Mouse (Mus musculus) cerebellum, adult 2 months (tissue): ENCODE measurements around the gene Edn2.

Experiments used
- CTCF ChIP-seq: fragments of 200-500 bp; IDR thresholded peaks from 2 replicates; pipeline ENCODE4 v1.5.1; 2011; ENCODE audit warnings: low read depth, mild to moderate bottlenecking, control low read depth, low read length, moderate library complexity, borderline replicate concordance; ENCODE audit not compliant: insufficient read depth
- POLR2A ChIP-seq: fragments of 200-500 bp; IDR thresholded peaks from 2 replicates; pipeline ENCODE4 v1.6.1; 2011; ENCODE audit warnings: low read length, control low read depth, borderline replicate concordance; ENCODE audit not compliant: insufficient read depth

DNA sequence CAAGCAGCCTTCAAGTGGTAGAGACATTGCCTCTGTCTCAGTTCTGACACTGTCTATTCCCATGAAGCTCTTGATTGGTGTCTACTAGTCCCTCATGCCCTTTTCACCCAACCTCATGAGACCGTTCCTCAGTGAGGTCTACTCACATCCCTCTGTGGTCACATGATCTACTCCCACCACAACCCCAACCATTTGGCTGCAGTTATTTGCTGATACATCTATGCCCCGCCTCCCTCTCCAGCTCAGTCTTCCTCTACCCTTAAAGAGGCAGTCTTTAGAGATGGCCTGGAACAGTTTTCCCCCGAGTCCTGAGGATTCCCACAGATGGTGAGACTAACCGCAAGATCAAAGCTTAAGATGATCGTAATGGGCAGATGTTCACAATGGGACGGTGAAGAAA, 27.2 kb downstream of the Edn2 start:
- TF ChIP-seq CTCF (no peak), POLR2A (no peak)
